Mouse (Mus musculus) Muller cell, postnatal 12 days (primary cell): ENCODE results near the gene Cd86.

Source experiments
- DNase-seq: peaks from one replicate; pipeline ENCODE4 v3.0.0-alpha.2; 2015; ENCODE audit errors: inconsistent ontology term

Gene Cd86

GRCm38 (mm10) chr16:36665782-36666181, at the start of gene Cd86:
TSS of gene Cd86 (minus strand) at chr16:36666081.
- no peak for DNase-seq

GRCm38 (mm10) chr16:36711760-36712159, 45.9 kb upstream of the Cd86 start:
- DNase-seq: no peak

- no peak for DNase-seq
Measured at GRCm38 (mm10) chr16:36710794-36711193, 44.9 kb upstream of the Cd86 start.

GRCm38 (mm10) chr16:36709405-36709804, 43.5 kb upstream of the Cd86 start:
- no peak for DNase-seq

- no peak for DNase-seq
Measured at GRCm38 (mm10) chr16:36708751-36709150, 42.9 kb upstream of the Cd86 start.

GRCm38 (mm10) chr16:36707702-36708423, 42.0 kb upstream of the Cd86 start:
- DNase-seq: no peak

- DNase-seq: no peak
Measured at GRCm38 (mm10) chr16:36700484-36700883, 34.6 kb upstream of the Cd86 start.

- DNase-seq: no peak
Measured at GRCm38 (mm10) chr16:36697331-36697730, 31.4 kb upstream of the Cd86 start.

GRCm38 (mm10) chr16:36694798-36695290, 29.0 kb upstream of the Cd86 start:
- DNase-seq: peak; percentile 60

GRCm38 (mm10) chr16:36693818-36694413, 28.0 kb upstream of the Cd86 start, which contains the start of gene Ildr1:
TSS of gene Ildr1 (plus strand) at chr16:36693978.
- peak; percentile 27 for DNase-seq

- DNase-seq: peak; percentile 42
Measured at GRCm38 (mm10) chr16:36691484-36691883, 25.6 kb upstream of the Cd86 start.

- no peak for DNase-seq
Measured at GRCm38 (mm10) chr16:36688076-36688475, 22.2 kb upstream of the Cd86 start.

- DNase-seq: no peak
Measured at GRCm38 (mm10) chr16:36684325-36684918, 18.5 kb upstream of the Cd86 start.

GRCm38 (mm10) chr16:36681829-36682228, 15.9 kb upstream of the Cd86 start:
- no peak for DNase-seq

GRCm38 (mm10) chr16:36675902-36676301, 10.0 kb upstream of the Cd86 start:
- DNase-seq: no peak

- no peak for DNase-seq
Measured at GRCm38 (mm10) chr16:36675304-36675703, 9.4 kb upstream of the Cd86 start.

- no peak for DNase-seq
Measured at GRCm38 (mm10) chr16:36674457-36675204, 8.8 kb upstream of the Cd86 start.

GRCm38 (mm10) chr16:36673196-36673595, 7.3 kb upstream of the Cd86 start:
- DNase-seq: no peak

- DNase-seq: no peak
Measured at GRCm38 (mm10) chr16:36670590-36670989, 4.7 kb upstream of the Cd86 start.

- DNase-seq: no peak
Measured at GRCm38 (mm10) chr16:36666448-36667017, 652 bp upstream of the Cd86 start.

- no peak for DNase-seq
Measured at GRCm38 (mm10) chr16:36663484-36663883, 2.4 kb downstream of the Cd86 start.

- no peak for DNase-seq
Measured at GRCm38 (mm10) chr16:36661330-36661729, 4.6 kb downstream of the Cd86 start.
